Mouse (Mus musculus) kidney, embryonic 14.5 days (tissue): ENCODE measurements at regions not wholly inside any gene's neighbourhood (a gene's known extent, or its start where the extent isn't known, plus 50 kb on each side); places are given as distances from the start of the nearest gene placed in this dataset.

Source experiments
- ATAC-seq: fragments of 200-750 bp; cut with Nextera tagmentation; 2 replicates; pipeline ENCODE4 v1.8.0; 2017; ENCODE audit warnings: moderate number of reproducible peaks, mild to moderate bottlenecking, moderate TSS enrichment, moderate library complexity; ENCODE audit not compliant: low FRiP score, low TSS enrichment
- H3K27ac ChIP-seq: fragments of 300-500 bp; sonication (generic); 2 replicates; pipeline ENCODE4 v1.5.1; 2014; ENCODE audit warnings: low read depth, mild to moderate bottlenecking, low read length, moderate library complexity, mixed read lengths
- H3K27me3 ChIP-seq: fragments of 300-500 bp; sonication (generic); 2 replicates; pipeline ENCODE4 v1.6.1; 2014; ENCODE audit warnings: mild to moderate bottlenecking, low read length; ENCODE audit not compliant: control insufficient read depth, insufficient read depth
- H3K36me3 ChIP-seq: fragments of 300-500 bp; sonication (generic); 2 replicates; pipeline ENCODE4 v1.6.1; 2014; ENCODE audit warnings: low read length, mixed read lengths; ENCODE audit not compliant: control insufficient read depth, insufficient read depth
- H3K4me1 ChIP-seq: fragments of 300-500 bp; sonication (generic); 2 replicates; pipeline ENCODE4 v1.6.1; 2014; ENCODE audit warnings: low read length, mixed read lengths; ENCODE audit not compliant: control insufficient read depth, insufficient read depth
- H3K4me2 ChIP-seq: fragments of 300-500 bp; sonication (generic); replicated peaks from 2 replicates; pipeline ENCODE4 v1.6.1; 2014; ENCODE audit warnings: low read depth, mild to moderate bottlenecking, low read length
- H3K4me3 ChIP-seq: fragments of 300-500 bp; sonication (generic); 2 replicates; pipeline ENCODE4 v1.5.1; 2014; ENCODE audit warnings: mild to moderate bottlenecking, low read length
- H3K9ac ChIP-seq: fragments of 300-500 bp; sonication (generic); 2 replicates; pipeline ENCODE4 v1.6.1; 2014; ENCODE audit warnings: low read depth, mild to moderate bottlenecking, low read length, moderate library complexity
- H3K9me3 ChIP-seq: fragments of 300-500 bp; sonication (generic); 2 replicates; pipeline ENCODE4 v1.6.1; 2016; ENCODE audit warnings: low read length; ENCODE audit not compliant: control insufficient read depth
- WGBS: fragments of 180-500 bp; shearing (Covaris S2); extraction: QIAGEN DNeasy Blood & Tissue Kit; methylation state at CpG from one replicate; pipeline ENCODE4 v1.1.7; 2014; 5-methylcytosine and 5-hydroxymethylcytosine counted together

- H3K9me3 ChIP-seq, result no peaks in the 10 kb centered on the region
- no peaks in the 10 kb centered on the region for H3K4me1 ChIP-seq
- 80% methylated on average over 3 of the region's 3 CpGs for WGBS
- H3K9ac ChIP-seq, result no peak overlapping the region
- H3K4me3 ChIP-seq, result no peak overlapping the region
- H3K27me3 ChIP-seq, result no peaks in the 10 kb centered on the region
- ATAC-seq, result no peak
- H3K27ac ChIP-seq, result no peak overlapping the region
- H3K4me2 ChIP-seq, result no peak overlapping the region
- no peaks in the 10 kb centered on the region for H3K36me3 ChIP-seq
These were observed 75.4 kb upstream of the Klf12 start for GRCm38 (mm10) chr14:100359881-100360280.

DNA sequence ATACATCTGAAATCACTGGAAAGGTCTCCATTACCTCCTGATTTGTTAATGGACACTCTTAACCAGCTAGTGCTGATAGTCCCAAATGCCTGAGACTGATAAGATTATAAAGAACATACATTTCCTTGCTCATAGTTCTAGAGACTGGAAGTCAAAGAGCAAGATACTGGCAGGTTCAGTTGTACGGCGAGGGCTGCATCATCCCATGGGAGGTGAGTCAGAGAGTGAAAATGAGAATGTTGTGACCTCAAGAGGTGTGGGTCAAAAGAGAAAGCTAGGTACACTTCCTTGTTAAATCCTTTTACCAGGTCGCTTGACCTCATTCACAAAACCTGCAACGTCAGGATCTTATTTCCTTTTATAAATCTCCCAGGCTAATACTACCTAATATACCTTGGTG, 72.7 kb upstream of the Klf12 start:
- Histone ChIP-seq H3K4me1 (peaks cover 8% of the 10 kb centered on the region; the same call in 1 of the 2 replicates), H3K36me3 (no peaks in the 10 kb centered on the region), H3K9ac (no peak overlapping the region), H3K27ac (no peak overlapping the region), H3K4me3 (no peak overlapping the region), H3K9me3 (no peaks in the 10 kb centered on the region), H3K4me2 (no peak overlapping the region), H3K27me3 (no peaks in the 10 kb centered on the region)
- ATAC-seq, result no peak
- 78% methylated on average over 4 of the region's 4 CpGs for WGBS

- no peak overlapping the region for H3K4me2 ChIP-seq
- H3K27ac ChIP-seq, result 0 out of 2 replicates have a peak overlapping the region, but pooled peaks have one; percentile 17
- no peaks in the 10 kb centered on the region for H3K9me3 ChIP-seq
- H3K9ac ChIP-seq, result no peak overlapping the region
- peak; percentile 43; the same call in 1 of the 2 replicates for ATAC-seq
- WGBS, result 59% methylated on average over 4 of the region's 4 CpGs
- H3K4me1 ChIP-seq, result peaks cover 8% of the 10 kb centered on the region; the same call in 1 of the 2 replicates
- H3K36me3 ChIP-seq, result no peaks in the 10 kb centered on the region
- no peak overlapping the region for H3K4me3 ChIP-seq
- H3K27me3 ChIP-seq, result no peaks in the 10 kb centered on the region
These were observed 69.0 kb upstream of the Klf12 start for GRCm38 (mm10) chr14:100353508-100353907.

DNA sequence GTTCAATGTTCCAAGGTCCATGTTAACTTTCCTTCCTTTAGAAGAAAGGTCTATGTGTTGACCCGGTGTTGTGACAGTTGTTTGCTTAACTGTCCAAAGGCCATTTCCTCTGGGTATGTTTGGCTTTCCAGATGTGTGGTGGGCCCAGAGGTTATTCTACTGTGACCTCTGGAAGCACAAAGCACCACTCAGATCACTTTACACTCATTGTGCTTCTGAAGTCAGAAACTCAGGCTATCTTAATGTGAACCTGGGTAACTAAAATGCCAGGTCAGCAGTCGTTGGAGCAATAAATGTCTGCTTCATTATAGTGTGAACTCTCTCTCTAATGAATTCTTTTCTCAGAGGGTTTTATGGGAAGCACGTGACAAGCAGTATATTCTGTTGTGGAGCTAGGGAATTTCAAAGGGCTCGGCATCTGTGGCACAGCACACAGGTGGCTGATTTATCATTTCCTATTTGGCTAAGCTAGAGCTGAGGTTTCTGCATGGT, 68.5 kb upstream of the Klf12 start:
- Histone ChIP-seq H3K4me2 (no peak overlapping the region), H3K27me3 (no peaks in the 10 kb centered on the region), H3K9ac (no peak overlapping the region), H3K27ac (no peak overlapping the region), H3K4me1 (peaks cover 8% of the 10 kb centered on the region; the same call in 1 of the 2 replicates), H3K9me3 (no peaks in the 10 kb centered on the region), H3K36me3 (no peaks in the 10 kb centered on the region), H3K4me3 (no peak overlapping the region)
- peak; percentile 92 for ATAC-seq
- WGBS, result 2% methylated on average over 4 of the region's 4 CpGs

DNA sequence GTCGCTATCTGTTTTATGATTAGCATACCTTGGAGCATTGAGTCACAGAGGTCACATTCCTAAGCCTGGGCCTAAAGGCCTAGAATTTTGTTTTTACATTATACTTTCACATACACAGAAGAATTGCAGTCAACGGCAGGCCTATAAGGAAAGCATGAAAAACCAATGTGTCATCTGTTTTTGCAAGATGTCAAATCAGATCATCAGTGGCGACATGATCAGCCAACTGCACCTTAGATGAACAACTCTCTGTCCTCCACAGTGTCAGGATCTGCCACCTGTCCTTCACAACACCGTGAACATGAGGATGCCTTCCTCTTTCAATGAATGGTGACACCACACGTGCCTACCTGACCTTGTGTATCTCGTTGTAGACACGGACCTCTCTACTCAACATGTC, 66.5 kb upstream of the Klf12 start:
- Histone ChIP-seq H3K4me1 (peaks cover 8% of the 10 kb centered on the region; the same call in 1 of the 2 replicates), H3K27me3 (no peaks in the 10 kb centered on the region), H3K9me3 (no peaks in the 10 kb centered on the region), H3K36me3 (no peaks in the 10 kb centered on the region), H3K27ac (no peak overlapping the region), H3K9ac (no peak overlapping the region), H3K4me3 (no peak overlapping the region), H3K4me2 (no peak overlapping the region)
- no peak for ATAC-seq
- 96% methylated on average over 7 of the region's 7 CpGs for WGBS

DNA sequence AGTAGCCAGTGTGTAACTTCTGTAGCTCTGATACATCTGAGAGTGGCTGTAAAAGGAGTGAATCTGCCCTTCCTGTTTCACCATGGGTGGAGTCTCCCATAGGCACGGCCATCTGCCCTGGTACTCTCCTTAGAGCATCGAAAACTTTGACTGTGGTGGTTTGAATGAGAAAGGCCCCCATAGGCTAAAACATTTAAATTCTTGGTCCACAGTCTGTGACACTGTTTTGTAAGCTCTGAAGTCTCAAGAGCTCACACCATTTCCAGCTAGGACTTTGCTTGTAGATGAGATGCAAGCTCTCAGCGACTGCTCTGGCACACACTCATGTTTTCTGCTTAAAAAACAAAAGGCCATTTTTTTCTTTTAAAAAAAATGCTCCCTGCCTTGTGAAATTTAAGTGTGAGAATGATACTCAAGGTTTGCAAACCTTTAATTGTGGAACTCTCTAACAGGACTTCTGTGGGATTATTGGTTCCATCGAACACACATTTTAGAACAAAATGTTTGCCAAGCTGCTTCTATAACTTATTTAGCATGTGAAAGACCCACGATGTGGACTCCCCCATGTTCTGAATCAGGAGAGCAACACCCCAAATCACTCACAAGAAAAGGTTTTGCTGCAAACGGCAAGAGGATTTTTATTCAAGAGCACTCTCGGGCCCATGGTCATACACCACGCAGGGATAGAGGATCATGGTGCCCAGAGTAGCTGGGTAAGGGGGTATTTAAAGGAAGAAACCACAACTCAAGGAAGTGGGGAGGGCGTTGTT, 65.7 kb upstream of the Klf12 start:
- ATAC-seq, result no peak
- 87% methylated on average over 9 of the region's 9 CpGs for WGBS
- Histone ChIP-seq H3K9ac (no peak overlapping the region), H3K4me2 (no peak overlapping the region), H3K27ac (no peak overlapping the region), H3K36me3 (no peaks in the 10 kb centered on the region), H3K4me1 (peaks cover 8% of the 10 kb centered on the region; the same call in 1 of the 2 replicates), H3K4me3 (no peak overlapping the region), H3K9me3 (no peaks in the 10 kb centered on the region), H3K27me3 (no peaks in the 10 kb centered on the region)

DNA sequence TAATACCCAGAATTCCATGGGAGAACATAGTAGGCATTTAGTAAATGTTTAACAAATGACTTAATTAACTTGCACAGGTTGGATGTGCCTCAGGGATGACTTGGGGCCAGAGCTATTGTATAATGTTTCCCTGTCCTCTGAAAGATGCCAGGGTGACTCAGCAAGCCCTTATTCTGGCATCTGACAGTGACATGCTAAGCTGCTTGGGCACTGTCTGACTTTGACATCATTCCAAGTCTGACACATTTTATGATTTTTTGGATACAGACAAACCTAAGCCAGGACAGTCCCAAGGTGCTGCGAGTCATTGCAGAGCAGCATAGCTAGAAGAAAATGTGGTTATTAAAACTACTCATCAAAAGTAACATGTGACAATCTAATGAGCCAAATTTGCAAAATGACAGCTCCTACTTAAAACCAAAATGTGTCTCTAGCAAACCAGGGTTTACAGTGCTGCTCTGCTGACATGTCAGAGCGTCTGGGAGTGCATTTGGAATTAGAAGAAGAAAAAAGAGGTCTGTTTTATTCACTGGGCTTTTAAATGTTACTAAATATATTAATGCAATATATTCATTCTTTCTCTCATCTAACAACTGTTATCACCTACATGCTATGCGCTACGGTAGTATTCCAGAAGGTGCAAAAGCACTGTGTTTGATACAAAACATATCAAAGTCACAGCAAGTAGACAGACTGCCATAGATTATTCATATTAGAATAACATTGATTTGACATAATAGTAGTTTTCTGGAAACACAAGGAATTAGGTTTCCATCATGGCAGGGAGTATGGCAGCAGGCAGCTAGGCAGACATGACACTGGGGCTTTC, 64.1 kb upstream of the Klf12 start:
- ATAC-seq, result no peak
- no peaks in the 10 kb centered on the region for H3K9me3 ChIP-seq
- peaks cover 8% of the 10 kb centered on the region; the same call in 1 of the 2 replicates for H3K4me1 ChIP-seq
- H3K36me3 ChIP-seq, result no peaks in the 10 kb centered on the region
- H3K4me2 ChIP-seq, result no peak overlapping the region
- WGBS, result 86% methylated on average over 4 of the region's 4 CpGs
- no peak overlapping the region for H3K4me3 ChIP-seq
- H3K9ac ChIP-seq, result no peak overlapping the region
- H3K27me3 ChIP-seq, result no peaks in the 10 kb centered on the region
- no peak overlapping the region for H3K27ac ChIP-seq

DNA sequence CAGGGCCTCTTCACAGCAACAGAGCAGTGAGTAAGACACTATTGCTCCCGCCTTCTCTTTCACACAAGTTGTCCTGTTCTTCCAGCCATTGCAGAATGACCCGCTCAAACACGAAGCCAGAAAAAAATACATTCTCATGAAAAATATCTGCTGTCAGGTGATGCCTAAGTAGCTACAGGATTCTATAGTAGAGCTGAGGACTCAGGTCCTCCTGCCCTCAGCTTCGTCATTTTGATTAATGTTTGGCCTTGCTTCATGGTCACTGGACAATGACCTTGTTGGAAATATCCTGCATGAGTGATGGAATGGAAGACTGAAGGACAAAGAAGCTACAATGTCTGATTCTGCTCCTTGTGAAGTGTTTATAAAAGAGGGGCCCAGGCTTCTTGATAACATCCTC, 52.4 kb upstream of the Klf12 start:
- H3K9me3 ChIP-seq, result no peaks in the 10 kb centered on the region

More for the DNA sequence above, 52.4 kb upstream of the Klf12 start:
- 84% methylated on average over 4 of the region's 4 CpGs for WGBS
- Histone ChIP-seq H3K4me3 (no peak overlapping the region), H3K4me2 (no peak overlapping the region), H3K9ac (no peak overlapping the region), H3K4me1 (no peaks in the 10 kb centered on the region), H3K27ac (no peak overlapping the region), H3K27me3 (no peaks in the 10 kb centered on the region), H3K36me3 (no peaks in the 10 kb centered on the region)
- no peak for ATAC-seq
